Mouse (Mus musculus) CD4-positive naive resting alpha-beta T cell, adult 57 days (primary cell): ENCODE data around the gene Fxyd6. TPM values are rescaled to one million over a fixed set of nuclear protein-coding genes. Genes with fewer than 3 reads are reported as not detected.

Source experiments
- total RNA-seq: library from RNA; stranded (reverse); gene quantifications from one replicate; pipeline ENCODE4 v1.2.4, GENCODE M21; 2023

The Fxyd6 gene
- total RNA-seq: not detected

GRCm38 (mm10) chr9:45370117-45370561 is at the start of gene Fxyd6:
Gene Fxyd6 (plus strand): TSS chr9:45370185.

GRCm38 (mm10) chr9:45399434-45399833 is 29.4 kb downstream of the Fxyd6 start, which contains the start of gene Fxyd2:
Gene Fxyd2 (plus strand): TSS chr9:45399669.

GRCm38 (mm10) chr9:45426456-45426855 is 56.5 kb downstream of the Fxyd6 start, which contains the start of gene Dscaml1:
Gene Dscaml1 (plus strand): TSS chr9:45426628.

Other genes with a start within 250 kb of the Fxyd6 start
- 0.12 TPM for gene Scn4b, start 231.8 kb upstream of the Fxyd6 start, total RNA-seq
- not detected for gene BC049352, start 188.2 kb upstream of the Fxyd6 start, total RNA-seq
- gene Tmprss4, start 166.1 kb upstream of the Fxyd6 start, total RNA-seq: not detected
- gene Il10ra, start 101.0 kb upstream of the Fxyd6 start, total RNA-seq: 24.9 TPM
- gene Tmprss13, start 51.1 kb upstream of the Fxyd6 start, total RNA-seq: not detected
- not detected for gene Fxyd2, start 29.5 kb downstream of the Fxyd6 start, total RNA-seq
- gene Dscaml1, start 56.4 kb downstream of the Fxyd6 start, total RNA-seq: not detected